Mouse (Mus musculus) forebrain, embryonic 14.5 days (tissue): ENCODE measurements around the gene Gm21028. TPM values are rescaled to one million over a fixed set of nuclear protein-coding genes. Genes with fewer than 3 reads are reported as not detected.
"Not testable (repeated sequence)": the region's sequence is repeated elsewhere in the genome, so short reads cannot be mapped to it uniquely, and the experiment has no call there.

ENCODE experiments used
- ATAC-seq: fragments of 200-750 bp; cut with Nextera tagmentation; 2 replicates; pipeline ENCODE4 v1.8.0; 2017; ENCODE audit warnings: mild to moderate bottlenecking, moderate library complexity
- DNase-seq: peaks from one replicate; pipeline ENCODE4 v3.0.0-alpha.2; 2015; ENCODE audit warnings: low spot score
- H3K27ac ChIP-seq: fragments of 300-500 bp; sonication (generic); 2 replicates; pipeline ENCODE4 v1.5.1; 2014; ENCODE audit warnings: low read depth, mild to moderate bottlenecking, control low read depth, low read length, moderate library complexity
- H3K27me3 ChIP-seq: fragments of 300-500 bp; sonication (generic); replicated peaks from 2 replicates; pipeline ENCODE4 v1.6.1; 2014; ENCODE audit warnings: low read length, control low read depth, mixed read lengths; ENCODE audit not compliant: control insufficient read depth, insufficient read depth
- H3K36me3 ChIP-seq: fragments of 300-500 bp; sonication (generic); 2 replicates; pipeline ENCODE4 v1.6.1; 2014; ENCODE audit warnings: low read length, control low read depth; ENCODE audit not compliant: control insufficient read depth, insufficient read depth
- H3K4me1 ChIP-seq: fragments of 300-500 bp; sonication (generic); 2 replicates; pipeline ENCODE4 v1.6.1; 2014; ENCODE audit warnings: antibody characterized with exemption, low read length, control low read depth; ENCODE audit not compliant: control insufficient read depth, insufficient read depth
- H3K4me2 ChIP-seq: fragments of 300-500 bp; sonication (generic); 2 replicates; pipeline ENCODE4 v1.6.1; 2014; ENCODE audit warnings: mild to moderate bottlenecking, control low read depth, low read length
- H3K4me3 ChIP-seq: fragments of 300-500 bp; sonication (generic); 2 replicates; pipeline ENCODE4 v1.5.1; 2014; ENCODE audit warnings: low read depth, low read length, control low read depth
- H3K9ac ChIP-seq: fragments of 300-500 bp; sonication (generic); 2 replicates; pipeline ENCODE4 v1.6.1; 2014; ENCODE audit warnings: mild to moderate bottlenecking, low read length, control low read depth, moderate library complexity
- H3K9me3 ChIP-seq: fragments of 300-500 bp; sonication (generic); replicated peaks from 2 replicates; pipeline ENCODE4 v1.6.1; 2016; ENCODE audit warnings: low read length, control low read depth, mixed read lengths; ENCODE audit not compliant: control insufficient read depth
- WGBS: fragments of 180-500 bp; shearing (Covaris S2); extraction: QIAGEN DNeasy Blood & Tissue Kit; methylation state at CpG from one replicate; pipeline ENCODE4 v1.1.7; 2014; 5-methylcytosine and 5-hydroxymethylcytosine counted together
- microRNA-seq: library from miRNA; unstranded; fragments of <30 nt; microRNA quantifications from one replicate; pipeline ENCODE4, GENCODE M21; 2016
- polyA plus RNA-seq: library from polyadenylated mRNA; unstranded; fragments of >200 nt; fragmentation: Nextera tagmentation; extraction: Ambion mirVana; gene quantifications from 2 replicates; pipeline ENCODE4 v1.2.1, GENCODE M21; 2014

The Gm21028 gene
- not detected in 2 replicates for polyA plus RNA-seq

GRCm38 (mm10) chr7:42578488-42578887, at the start of gene Gm21028:
Gene Gm21028 (minus strand): TSS chr7:42578588.
- ATAC-seq (no peak), DNase-seq (no peak)
- no peak within 1 kb of the TSS for H3K9ac ChIP-seq
- H3K36me3 ChIP-seq = no peaks in the 10 kb centered on the region
- 92% methylated on average over 5 of the region's 5 CpGs for WGBS
- peaks cover 26% of the 10 kb centered on the region; the same call in 1 of the 2 replicates for H3K9me3 ChIP-seq
- no peak within 1 kb of the TSS for H3K4me2 ChIP-seq
- H3K4me1 ChIP-seq = no peaks in the 10 kb centered on the region
- H3K4me3 ChIP-seq = no peak within 1 kb of the TSS
- H3K27ac ChIP-seq = no peak within 1 kb of the TSS
- H3K27me3 ChIP-seq = no peaks in the 10 kb centered on the region

- not testable (repeated sequence) for H3K36me3 ChIP-seq, H3K4me3 ChIP-seq, ATAC-seq, H3K4me2 ChIP-seq, H3K9me3 ChIP-seq, H3K4me1 ChIP-seq, H3K27me3 ChIP-seq, H3K27ac ChIP-seq, H3K9ac ChIP-seq, DNase-seq
Observed at GRCm38 (mm10) chr7:42595666-42596065, 17.3 kb upstream of the Gm21028 start.

- not testable (repeated sequence) for H3K4me3 ChIP-seq, H3K9me3 ChIP-seq, H3K4me2 ChIP-seq, H3K27ac ChIP-seq, DNase-seq, ATAC-seq, H3K4me1 ChIP-seq, H3K36me3 ChIP-seq, H3K27me3 ChIP-seq, H3K9ac ChIP-seq
- 91% methylated on average over 11 of the region's 11 CpGs for WGBS
Observed at GRCm38 (mm10) chr7:42592413-42592812, 14.0 kb upstream of the Gm21028 start, which contains the start of gene Zfp977. Gene Zfp977 (minus strand): TSS chr7:42592547.

- not testable (repeated sequence) for H3K27me3 ChIP-seq, ATAC-seq, H3K4me1 ChIP-seq, H3K9ac ChIP-seq, H3K9me3 ChIP-seq, DNase-seq, H3K36me3 ChIP-seq, H3K27ac ChIP-seq, H3K4me2 ChIP-seq, H3K4me3 ChIP-seq
Observed at GRCm38 (mm10) chr7:42591311-42591710, 12.9 kb upstream of the Gm21028 start.

- ATAC-seq = no peak
- no peak overlapping the region for H3K4me3 ChIP-seq
- H3K27me3 ChIP-seq = no peaks in the 10 kb centered on the region
- H3K9ac ChIP-seq = no peak overlapping the region
- H3K9me3 ChIP-seq = peaks cover under 1% of the 10 kb centered on the region; the same call in 1 of the 2 replicates
- WGBS = 84% methylated on average over 3 of the region's 3 CpGs
- DNase-seq = no peak
- H3K4me2 ChIP-seq = no peak overlapping the region
- H3K27ac ChIP-seq = no peak overlapping the region
- no peaks in the 10 kb centered on the region for H3K36me3 ChIP-seq
- H3K4me1 ChIP-seq = no peaks in the 10 kb centered on the region
Observed at GRCm38 (mm10) chr7:42551766-42552165, 26.6 kb downstream of the Gm21028 start.

Small RNA genes lying within 50 kb of the gene (microRNA-seq; reads per million reads assigned to microRNA genes)
- not detected for gene Gm24938

Other genes starting within 250 kb of the Gm21028 start
- not detected in 2 replicates for gene 4933421I07Rik, start 130.5 kb downstream of the Gm21028 start, polyA plus RNA-seq
- 11.4 and 14.9 TPM in 2 replicates for gene Zfp141, start 72.8 kb downstream of the Gm21028 start, polyA plus RNA-seq
- gene Zfp977, start 14.0 kb upstream of the Gm21028 start, polyA plus RNA-seq = 1.3 and 2.9 TPM in 2 replicates
- gene Zfp976, start 64.0 kb upstream of the Gm21028 start, polyA plus RNA-seq = 1.9 and 2.4 TPM in 2 replicates
- 4.6 and 6.5 TPM in 2 replicates for gene Zfp975, start 114.2 kb upstream of the Gm21028 start, polyA plus RNA-seq
- gene Gm17067, start 148.4 kb upstream of the Gm21028 start, polyA plus RNA-seq = not detected in 2 replicates
- not detected in 2 replicates for gene Vmn2r62, start 214.9 kb upstream of the Gm21028 start, polyA plus RNA-seq